Mouse (Mus musculus): ENCODE data around the gene Olfr1393. TPM values are rescaled to one million over a fixed set of nuclear protein-coding genes. Genes with fewer than 3 reads are reported as not detected.
A peak's percentile ranks its signal among the peaks of the same experiment; 100 is the strongest.

Olfr1393 gene
- polyA plus RNA-seq, 1 experiment from 2014 or later, result not detected

- H3K27me3 ChIP-seq, result no peaks in the 10 kb centered on the region
- peak overlapping the region; percentile 65 for H3K4me3 ChIP-seq (replicated peaks)
- H3K4me2 ChIP-seq, result peak overlapping the region; percentile 91
- H3K36me3 ChIP-seq, result no peaks in the 10 kb centered on the region
- ATAC-seq (ENCODE audit: low read depth) (no peak), DNase-seq (no peak)
- peak overlapping the region; percentile 91 for H3K27ac ChIP-seq
- peak overlapping the region; percentile 27; the same call in 1 of the 2 replicates for H3K9ac ChIP-seq
- 18% methylated on average over 7 of the region's 7 CpGs for WGBS (ENCODE audit: insufficient replicate concordance)
- no peaks in the 10 kb centered on the region for H3K9me3 ChIP-seq (replicated peaks)
- H3K4me1 ChIP-seq (replicated peaks), result peaks cover 82% of the 10 kb centered on the region
Observed at GRCm38 (mm10) chr11:49245176-49245575, 32.9 kb upstream of the Olfr1393 start.

GRCm38 (mm10) chr11:49245634-49246415, 32.3 kb upstream of the Olfr1393 start:
- Histone ChIP-seq H3K9me3 (replicated peaks) (no peaks in the 10 kb centered on the region), H3K36me3 (no peaks in the 10 kb centered on the region), H3K9ac (peak overlapping the region; percentile 27; the same call in 1 of the 2 replicates), H3K4me2 (peak overlapping the region; percentile 91), H3K4me1 (replicated peaks) (peaks cover 84% of the 10 kb centered on the region), H3K27me3 (no peaks in the 10 kb centered on the region), H3K27ac (peak overlapping the region; percentile 91), H3K4me3 (replicated peaks) (peak overlapping the region; percentile 65)
- DNase-seq (no peak), ATAC-seq (ENCODE audit: low read depth) (no peak)
- 8% methylated on average over 12 of the region's 12 CpGs for WGBS (ENCODE audit: insufficient replicate concordance)

DNA sequence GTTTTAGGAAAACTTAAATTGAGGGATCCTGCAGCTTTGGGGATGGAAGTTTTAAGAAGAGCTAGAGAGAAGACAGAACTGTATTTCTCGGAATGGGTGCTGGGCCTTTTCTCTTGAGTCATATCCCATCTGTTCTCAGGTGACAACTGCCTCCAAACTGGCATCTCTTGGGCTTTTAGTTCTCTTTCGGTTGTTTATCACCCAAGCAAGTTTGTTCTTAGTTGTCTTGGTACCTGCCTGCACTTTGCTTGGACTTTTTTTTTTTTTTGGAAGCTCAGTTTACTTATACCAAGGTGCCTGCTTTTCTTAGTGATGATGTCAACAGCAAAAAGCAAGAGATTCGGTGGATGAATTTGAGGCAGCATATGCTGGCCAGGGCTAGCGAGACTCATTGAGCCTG, 31.6 kb upstream of the Olfr1393 start:
- Histone ChIP-seq H3K27me3 (no peaks in the 10 kb centered on the region), H3K4me2 (peak overlapping the region; percentile 91), H3K9ac (no peak overlapping the region), H3K36me3 (no peaks in the 10 kb centered on the region), H3K4me3 (replicated peaks) (peak overlapping the region; percentile 65), H3K9me3 (replicated peaks) (no peaks in the 10 kb centered on the region), H3K27ac (peak overlapping the region; percentile 91), H3K4me1 (replicated peaks) (peaks cover 86% of the 10 kb centered on the region)
- WGBS (ENCODE audit: insufficient replicate concordance), result 73% methylated on average over 4 of the region's 4 CpGs
- ATAC-seq (ENCODE audit: low read depth) (no peak), DNase-seq (no peak)

- Histone ChIP-seq H3K9me3 (replicated peaks) (no peaks in the 10 kb centered on the region), H3K9ac (peak overlapping the region; percentile 31), H3K27me3 (no peaks in the 10 kb centered on the region), H3K36me3 (peaks cover 4% of the 10 kb centered on the region; the same call in 1 of the 2 replicates), H3K4me2 (peak overlapping the region; percentile 91), H3K4me3 (replicated peaks) (peak overlapping the region; percentile 65), H3K4me1 (replicated peaks) (peaks cover 88% of the 10 kb centered on the region), H3K27ac (peak overlapping the region; percentile 91)
- peak; percentile 19 for DNase-seq
- 44% methylated on average over 2 of the region's 2 CpGs for WGBS (ENCODE audit: insufficient replicate concordance)
- no peak for ATAC-seq (ENCODE audit: low read depth)
Observed at GRCm38 (mm10) chr11:49247255-49247654, 30.8 kb upstream of the Olfr1393 start.

- H3K4me2 ChIP-seq, result peak overlapping the region; percentile 91
- 62% methylated on average over 6 of the region's 6 CpGs for WGBS (ENCODE audit: insufficient replicate concordance)
- DNase-seq (no peak), ATAC-seq (ENCODE audit: low read depth) (no peak)
- H3K4me1 ChIP-seq (replicated peaks), result peaks cover 88% of the 10 kb centered on the region
- H3K4me3 ChIP-seq (replicated peaks), result no peak overlapping the region
- H3K27me3 ChIP-seq, result no peaks in the 10 kb centered on the region
- H3K36me3 ChIP-seq, result peaks cover 13% of the 10 kb centered on the region
- H3K9me3 ChIP-seq (replicated peaks), result no peaks in the 10 kb centered on the region
- H3K9ac ChIP-seq, result peak overlapping the region; percentile 31; the same call in 1 of the 2 replicates
- peak overlapping the region; percentile 92 for H3K27ac ChIP-seq
Observed at GRCm38 (mm10) chr11:49248226-49248973, 29.7 kb upstream of the Olfr1393 start.

- Histone ChIP-seq H3K27me3 (no peaks in the 10 kb centered on the region), H3K9me3 (replicated peaks) (no peaks in the 10 kb centered on the region), H3K36me3 (peaks cover 21% of the 10 kb centered on the region), H3K27ac (peak overlapping the region; percentile 92), H3K4me1 (replicated peaks) (peaks cover 94% of the 10 kb centered on the region), H3K4me2 (peak overlapping the region; percentile 91), H3K4me3 (replicated peaks) (peak overlapping the region; percentile 84; the same call in 1 of the 2 replicates), H3K9ac (peak overlapping the region; percentile 93)
- 50% methylated on average over 6 of the region's 6 CpGs for WGBS (ENCODE audit: insufficient replicate concordance)
- ATAC-seq (ENCODE audit: low read depth) (no peak), DNase-seq (no peak)
Observed at GRCm38 (mm10) chr11:49248974-49249700, 29.0 kb upstream of the Olfr1393 start.

- Histone ChIP-seq H3K36me3 (peaks cover 29% of the 10 kb centered on the region), H3K4me3 (replicated peaks) (peak overlapping the region; percentile 84), H3K9me3 (replicated peaks) (no peaks in the 10 kb centered on the region), H3K27ac (peak overlapping the region; percentile 92), H3K4me1 (replicated peaks) (peaks cover 94% of the 10 kb centered on the region), H3K4me2 (peak overlapping the region; percentile 91), H3K9ac (peak overlapping the region; percentile 93), H3K27me3 (no peaks in the 10 kb centered on the region)
- DNase-seq (no peak), ATAC-seq (ENCODE audit: low read depth) (peak; percentile 20)
- WGBS (ENCODE audit: insufficient replicate concordance), result 4% methylated on average over 10 of the region's 10 CpGs
Observed at GRCm38 (mm10) chr11:49249811-49250421, 28.2 kb upstream of the Olfr1393 start.

DNA sequence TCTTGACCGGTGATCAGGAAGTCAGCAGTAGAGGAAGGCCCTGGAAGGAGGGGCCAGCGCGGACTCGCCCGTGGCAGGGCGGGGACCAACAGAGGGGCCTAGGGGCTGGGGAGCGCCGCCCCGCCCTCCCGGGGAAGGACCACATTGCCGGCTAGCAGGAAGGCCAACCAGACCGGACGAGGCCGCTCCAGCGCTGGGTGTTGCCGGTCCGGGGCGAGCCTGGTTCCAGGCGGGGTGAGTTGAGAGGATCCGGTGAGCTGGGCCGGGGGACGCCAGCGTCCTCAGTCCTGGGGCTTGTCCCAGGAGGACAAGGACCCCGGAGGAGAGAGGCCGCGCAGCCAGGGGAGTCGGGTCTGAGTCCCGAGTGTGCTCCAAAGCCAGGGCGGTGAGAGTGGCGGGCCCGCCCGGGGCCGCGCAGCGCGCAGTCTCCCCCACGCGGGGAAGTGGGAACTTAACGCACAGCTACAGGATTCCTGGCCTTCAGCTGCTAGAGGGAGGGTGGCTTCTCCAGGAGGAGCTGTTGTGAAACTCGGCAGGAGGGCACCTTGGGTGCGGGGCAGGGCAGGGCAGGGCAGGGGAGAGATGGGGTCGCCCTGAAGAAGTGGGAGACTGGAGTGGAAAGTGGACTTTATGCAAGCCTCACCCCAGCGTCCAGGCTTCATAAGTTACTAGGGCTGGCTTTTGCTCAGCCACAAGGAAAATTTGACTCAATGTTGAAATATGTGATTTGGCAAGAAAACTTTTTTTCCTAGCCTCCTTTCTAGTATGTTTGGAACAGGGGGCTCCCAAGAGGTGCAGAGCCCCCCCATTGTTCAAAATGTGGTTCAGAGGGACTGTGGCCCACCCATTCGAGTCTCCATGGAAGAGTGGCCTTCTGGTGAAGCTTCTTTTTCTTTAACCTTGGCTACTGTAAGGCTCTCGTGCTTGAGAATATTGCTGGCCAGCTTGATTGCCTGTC, 27.4 kb upstream of the Olfr1393 start:
- peaks cover 87% of the 10 kb centered on the region for H3K4me1 ChIP-seq (replicated peaks)

DNA sequence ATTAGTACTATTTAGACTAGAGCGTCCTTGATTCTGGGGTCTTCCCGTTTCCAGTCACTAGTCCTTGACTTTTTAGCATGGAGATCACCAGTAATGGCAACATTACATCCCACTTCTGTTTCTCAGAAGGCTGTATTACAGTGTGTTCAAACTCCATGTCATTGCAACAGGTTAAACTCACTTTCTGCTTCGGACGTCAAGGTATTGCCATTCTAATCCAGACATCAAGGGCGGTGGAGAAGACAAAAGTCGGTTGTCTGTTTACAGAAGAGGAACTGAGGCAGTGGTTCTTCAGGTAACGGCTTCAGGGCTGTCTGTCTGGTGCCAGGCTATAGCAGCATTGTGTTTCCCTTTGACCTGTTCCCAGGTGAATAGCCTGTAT, 26.7 kb upstream of the Olfr1393 start:
- H3K4me1 ChIP-seq (replicated peaks), result peaks cover 81% of the 10 kb centered on the region
- H3K36me3 ChIP-seq, result peaks cover 42% of the 10 kb centered on the region
- peak overlapping the region; percentile 93 for H3K9ac ChIP-seq
- WGBS (ENCODE audit: insufficient replicate concordance), result 26% methylated on average over 7 of the region's 7 CpGs
- ATAC-seq (ENCODE audit: low read depth) (no peak), DNase-seq (no peak)
- H3K4me2 ChIP-seq, result peak overlapping the region; percentile 91
- no peaks in the 10 kb centered on the region for H3K27me3 ChIP-seq
- H3K4me3 ChIP-seq (replicated peaks), result peak overlapping the region; percentile 84
- H3K27ac ChIP-seq, result peak overlapping the region; percentile 92
- H3K9me3 ChIP-seq (replicated peaks), result no peaks in the 10 kb centered on the region

More for the DNA sequence above, 27.4 kb upstream of the Olfr1393 start:
- H3K9me3 ChIP-seq (replicated peaks), result no peaks in the 10 kb centered on the region
- H3K4me2 ChIP-seq, result peak overlapping the region; percentile 91
- peaks cover 36% of the 10 kb centered on the region for H3K36me3 ChIP-seq
- peak overlapping the region; percentile 93 for H3K9ac ChIP-seq
- 1% methylated on average over 44 of the region's 45 CpGs for WGBS (ENCODE audit: insufficient replicate concordance)
- DNase-seq (peak; percentile 86), ATAC-seq (ENCODE audit: low read depth) (peak; percentile 96)
- peak overlapping the region; percentile 84 for H3K4me3 ChIP-seq (replicated peaks)
- peak overlapping the region; percentile 92 for H3K27ac ChIP-seq
- H3K27me3 ChIP-seq, result no peaks in the 10 kb centered on the region

GRCm38 (mm10) chr11:49252048-49252447, 26.1 kb upstream of the Olfr1393 start:
- Histone ChIP-seq H3K4me3 (replicated peaks) (peak overlapping the region; percentile 84), H3K4me2 (peak overlapping the region; percentile 91), H3K9me3 (replicated peaks) (no peaks in the 10 kb centered on the region), H3K36me3 (peaks cover 49% of the 10 kb centered on the region), H3K9ac (peak overlapping the region; percentile 93), H3K27ac (peak overlapping the region; percentile 92), H3K27me3 (no peaks in the 10 kb centered on the region), H3K4me1 (replicated peaks) (peaks cover 80% of the 10 kb centered on the region)
- DNase-seq, result no peak
- 51% methylated on average over 5 of the region's 5 CpGs for WGBS (ENCODE audit: insufficient replicate concordance)
- no peak for ATAC-seq (ENCODE audit: low read depth)

Data from liver, embryonic 13.5 days (tissue).